Mouse (Mus musculus): ENCODE results near the gene Ppargc1a.
A peak's percentile ranks its signal among the peaks of the same experiment; 100 is the strongest.

Ppargc1a gene

DNA sequence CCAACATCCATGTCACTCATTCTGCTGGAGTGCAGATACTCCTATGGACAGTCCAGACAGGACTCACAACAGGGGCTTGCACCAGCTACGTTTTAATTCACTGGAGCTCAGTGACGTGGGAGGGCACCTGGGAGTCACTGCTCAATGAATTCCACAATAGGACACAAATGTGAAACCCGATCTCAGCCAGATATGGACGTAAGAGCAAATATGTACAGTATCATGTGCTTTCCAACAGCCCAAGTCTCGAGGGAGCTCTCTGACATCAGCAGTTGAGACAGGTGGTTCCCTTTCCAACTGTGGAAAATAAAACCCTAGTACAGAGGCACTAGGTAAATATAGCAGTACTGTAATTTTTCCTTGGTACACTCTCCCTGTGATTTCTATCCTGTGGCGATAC, at the start of gene Ppargc1a:
Ppargc1a (minus strand) TSS at position 68 of the 400 bp plus-strand sequence.
- DNase-seq (ENCODE audit: low spot score in 2 of 2) = no peak

GRCm38 (mm10) chr5:51616877-51617276, 49.4 kb upstream of the Ppargc1a start:
- DNase-seq (ENCODE audit: low spot score in 2 of 2) = no peak

GRCm38 (mm10) chr5:51612049-51612448, 44.5 kb upstream of the Ppargc1a start:
- DNase-seq (ENCODE audit: low spot score in 2 of 2) = no peak

- peak in 1 of 2 experiments; percentile 30 for DNase-seq (ENCODE audit: low spot score in 2 of 2)
These were observed 40.4 kb upstream of the Ppargc1a start for GRCm38 (mm10) chr5:51607686-51608480.

GRCm38 (mm10) chr5:51599549-51599948, 32.0 kb upstream of the Ppargc1a start:
- no peak for DNase-seq (ENCODE audit: low spot score in 2 of 2)

GRCm38 (mm10) chr5:51595644-51596043, 28.1 kb upstream of the Ppargc1a start:
- DNase-seq (ENCODE audit: low spot score in 2 of 2) = no peak

DNA sequence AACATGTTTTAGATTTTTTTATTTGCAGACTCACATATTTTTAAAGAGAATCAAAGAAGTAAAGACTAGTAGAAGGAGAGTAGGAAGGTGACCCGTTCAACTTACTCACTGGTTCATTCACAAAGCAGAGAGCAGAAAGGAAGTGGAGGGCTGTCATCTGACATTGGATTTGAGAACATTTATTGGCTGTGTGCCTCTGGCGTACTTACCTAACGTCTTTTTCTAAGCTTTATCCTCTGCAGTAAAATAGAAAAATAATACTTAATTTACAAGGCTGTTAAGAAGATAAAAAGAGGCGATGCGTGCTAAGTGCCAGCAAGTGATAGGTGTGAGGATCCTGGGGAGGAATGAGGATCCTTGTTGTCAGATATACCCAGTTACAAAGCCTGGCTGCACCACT, 24.7 kb upstream of the Ppargc1a start:
- DNase-seq (ENCODE audit: low spot score in 2 of 2) = no peak

- DNase-seq (ENCODE audit: low spot score in 2 of 2) = no peak
These were observed 24.1 kb upstream of the Ppargc1a start for GRCm38 (mm10) chr5:51591537-51592154.

GRCm38 (mm10) chr5:51586187-51586586, 18.7 kb upstream of the Ppargc1a start:
- no peak for DNase-seq (ENCODE audit: low spot score in 2 of 2)

GRCm38 (mm10) chr5:51584987-51585386, 17.5 kb upstream of the Ppargc1a start:
- no peak for DNase-seq (ENCODE audit: low spot score in 2 of 2)

GRCm38 (mm10) chr5:51584186-51584585, 16.7 kb upstream of the Ppargc1a start:
- no peak for DNase-seq (ENCODE audit: low spot score in 2 of 2)

DNA sequence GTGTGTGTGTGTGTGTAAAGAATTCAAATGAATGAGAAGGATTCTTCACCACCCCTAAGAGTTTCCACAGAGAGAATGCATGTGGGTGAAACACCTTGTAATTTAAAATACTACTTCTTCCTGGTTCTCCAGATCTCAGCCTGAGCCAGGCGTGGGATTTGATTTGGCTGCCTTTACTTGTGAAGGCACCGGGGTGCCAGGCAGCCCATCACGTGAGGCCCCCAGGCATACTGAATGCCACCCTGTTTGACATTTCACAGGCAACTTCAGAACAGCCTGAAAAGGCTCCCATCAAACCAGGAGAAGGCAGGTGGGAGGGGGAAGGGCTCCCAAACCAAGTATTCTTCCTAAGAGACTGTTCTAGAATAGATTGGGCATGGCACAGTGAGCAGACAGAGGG, 16.1 kb upstream of the Ppargc1a start:
- no peak for DNase-seq (ENCODE audit: low spot score in 2 of 2)

GRCm38 (mm10) chr5:51583030-51583429, 15.5 kb upstream of the Ppargc1a start:
- no peak for DNase-seq (ENCODE audit: low spot score in 2 of 2)

GRCm38 (mm10) chr5:51582618-51583017, 15.1 kb upstream of the Ppargc1a start:
- DNase-seq (ENCODE audit: low spot score in 2 of 2) = no peak

GRCm38 (mm10) chr5:51577594-51577993, 10.1 kb upstream of the Ppargc1a start:
- no peak for DNase-seq (ENCODE audit: low spot score in 2 of 2)

DNA sequence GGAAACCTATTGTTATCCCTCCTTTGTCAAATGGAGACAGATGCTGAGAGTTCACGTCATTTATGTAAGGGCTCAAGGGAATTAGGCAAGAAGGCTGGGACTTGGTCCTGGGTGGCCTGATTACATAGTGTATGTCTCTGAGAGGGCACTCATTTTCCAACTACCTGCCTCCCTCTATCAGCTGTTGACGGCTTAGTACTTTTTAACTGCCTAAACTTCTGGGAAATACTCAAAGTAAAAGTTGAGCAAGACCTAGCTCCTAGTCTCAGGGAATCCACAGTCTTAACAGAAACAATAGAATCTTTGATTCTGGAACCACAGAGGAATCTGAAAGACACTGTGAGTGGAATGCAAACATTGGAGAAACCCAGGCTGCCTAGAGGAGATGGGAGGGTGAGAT, 6.2 kb upstream of the Ppargc1a start:
- DNase-seq (ENCODE audit: low spot score in 2 of 2) = no peak

GRCm38 (mm10) chr5:51568198-51568690, 718 bp upstream of the Ppargc1a start:
- no peak for DNase-seq (ENCODE audit: low spot score in 2 of 2)

DNA sequence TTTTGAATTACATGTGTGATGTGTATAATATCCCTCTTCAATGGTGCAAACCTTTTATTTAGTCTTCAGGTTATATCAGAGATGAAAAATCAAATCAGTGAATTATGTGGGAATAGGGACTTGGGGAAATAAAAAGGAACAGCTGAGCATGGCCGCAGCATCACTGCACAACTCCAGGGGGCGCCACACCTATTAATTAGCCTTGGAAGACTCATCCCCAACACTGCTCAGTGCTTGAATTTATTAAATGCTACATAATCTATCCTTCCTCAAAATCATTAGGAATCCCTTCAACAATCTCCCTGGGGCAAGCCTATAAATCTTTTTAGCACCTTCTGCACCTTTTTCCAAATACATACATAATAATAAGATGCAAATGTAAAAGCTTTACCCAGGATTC, 1.9 kb downstream of the Ppargc1a start:
- no peak for DNase-seq (ENCODE audit: low spot score in 2 of 2)

DNA sequence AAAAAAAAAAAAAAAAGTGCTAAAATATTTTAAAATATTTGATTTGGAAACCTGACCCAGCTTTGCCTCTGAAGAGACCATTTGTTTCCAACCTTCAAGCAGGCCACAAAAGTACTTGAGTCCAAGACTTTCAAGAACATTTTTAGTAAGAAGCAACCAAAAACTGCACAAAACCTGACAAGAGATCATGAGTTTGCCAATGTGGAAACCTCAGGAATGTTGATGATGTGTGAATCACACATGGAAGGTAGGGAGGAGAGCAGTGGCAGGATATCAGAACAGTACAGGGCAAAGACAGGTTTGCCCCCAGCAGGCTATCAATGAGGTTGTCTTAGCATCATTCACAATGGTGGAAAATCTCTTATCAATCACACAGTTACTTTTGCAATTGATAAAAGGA, 2.5 kb downstream of the Ppargc1a start:
- DNase-seq (ENCODE audit: low spot score in 2 of 2) = no peak

GRCm38 (mm10) chr5:51563574-51563973, 4.0 kb downstream of the Ppargc1a start:
- DNase-seq (ENCODE audit: low spot score in 2 of 2) = no peak

DNA sequence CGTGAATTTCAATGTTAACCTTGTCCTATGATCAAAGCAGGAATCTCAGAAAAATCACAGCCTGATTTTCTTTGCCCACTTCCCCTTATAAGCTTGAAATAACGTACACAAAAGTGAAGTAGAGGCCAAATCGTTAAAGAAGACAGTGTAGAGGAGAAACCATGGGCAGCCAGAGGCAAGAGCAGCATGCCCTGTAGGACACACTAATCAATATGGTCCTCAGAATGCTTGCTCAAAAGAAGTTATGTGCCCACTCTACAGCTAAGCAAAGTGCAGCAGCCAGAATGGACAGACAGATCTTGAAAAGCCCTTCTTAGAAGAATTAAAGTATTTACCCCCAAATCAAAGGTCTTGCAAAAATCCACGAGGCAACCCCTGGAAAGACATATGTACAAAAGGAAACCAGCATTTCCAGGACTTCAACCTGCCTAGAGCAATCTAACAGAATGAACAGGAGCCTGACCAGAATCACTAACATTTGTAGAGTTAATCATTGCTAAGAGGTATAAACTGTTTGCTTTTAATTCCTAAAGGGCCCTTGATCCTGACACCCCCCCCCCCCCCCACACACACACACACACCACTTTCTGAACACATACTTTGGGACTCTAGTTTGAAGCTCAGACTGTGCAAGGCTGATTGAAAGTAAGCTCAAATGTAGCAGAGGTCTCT, 9.8 kb downstream of the Ppargc1a start:
- no peak for DNase-seq (ENCODE audit: low spot score in 2 of 2)

DNA sequence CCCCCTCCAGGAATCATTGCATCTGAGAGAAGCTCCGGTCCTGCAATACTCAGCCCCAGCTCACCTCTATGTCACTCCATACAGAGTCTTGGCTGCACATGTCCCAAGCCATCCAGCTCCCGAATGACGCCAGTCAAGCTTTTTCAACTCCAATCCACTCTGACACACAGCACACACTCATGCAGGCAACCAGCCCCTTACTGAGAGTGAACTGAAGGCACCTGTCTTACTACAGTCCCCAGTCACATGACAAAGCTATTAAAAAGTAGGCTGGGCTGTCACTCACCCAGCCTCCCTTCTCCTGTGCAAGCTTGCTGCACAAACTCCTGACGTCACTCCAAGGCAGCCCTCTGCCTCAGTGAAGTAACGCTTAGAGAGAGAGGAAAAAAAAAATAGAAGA, 13.9 kb downstream of the Ppargc1a start:
- peak in 1 of 2 experiments; percentile 13 for DNase-seq (ENCODE audit: low spot score in 2 of 2)

DNA sequence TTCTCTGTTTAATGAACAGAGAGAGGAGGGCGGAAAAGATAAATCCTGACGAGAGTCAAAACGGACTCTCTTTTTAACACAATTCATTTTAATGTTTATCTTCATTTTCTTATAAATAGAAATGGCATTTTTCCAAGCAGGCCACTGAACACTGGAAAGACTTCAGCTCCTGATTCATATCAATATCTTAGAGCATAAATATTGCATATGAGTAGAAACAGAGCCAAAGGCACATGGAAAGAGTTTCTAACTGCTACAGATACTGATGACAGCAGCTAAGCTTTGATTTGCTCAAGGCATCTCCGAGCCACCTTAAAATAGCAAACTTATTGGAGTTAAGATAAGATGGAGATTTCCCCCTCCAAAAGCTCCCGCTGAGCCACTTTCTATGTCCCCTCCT, 14.3 kb downstream of the Ppargc1a start:
- DNase-seq (ENCODE audit: low spot score in 2 of 2) = no peak
